Mouse (Mus musculus) bone marrow, adult 2 months (tissue): ENCODE measurements around the gene Srd5a1. TPM values are rescaled to one million over a fixed set of nuclear protein-coding genes. Genes with fewer than 3 reads are reported as not detected.

ENCODE experiments used
- H3K27ac ChIP-seq: fragments of 200-500 bp; 2 replicates; pipeline ENCODE4 v1.5.1; 2012; ENCODE audit warnings: low read depth, mild to moderate bottlenecking, control low read depth, inconsistent platforms, low read length; ENCODE audit not compliant: control insufficient read depth, poor library complexity, insufficient read depth
- H3K4me1 ChIP-seq: fragments of 200-500 bp; 2 replicates; pipeline ENCODE4 v1.6.1; 2011; ENCODE audit warnings: low read length; ENCODE audit not compliant: control insufficient read depth, insufficient read depth
- H3K4me3 ChIP-seq: fragments of 200-500 bp; replicated peaks from 2 replicates; pipeline ENCODE3; 2011; ENCODE audit warnings: mild to moderate bottlenecking, low read depth, low read length, control low read depth; ENCODE audit not compliant: control insufficient read depth
- CTCF ChIP-seq: fragments of 200-500 bp; IDR thresholded peaks from 2 replicates; pipeline ENCODE4 v1.5.1; 2011; ENCODE audit warnings: low read length, control low read depth; ENCODE audit not compliant: control insufficient read depth, insufficient read depth
- POLR2A ChIP-seq: fragments of 200-500 bp; IDR thresholded peaks from 2 replicates; pipeline ENCODE4 v1.6.1; 2011; ENCODE audit warnings: low read depth, mild to moderate bottlenecking, control low read depth, low read length, borderline replicate concordance; ENCODE audit not compliant: control insufficient read depth
- WGBS: fragments of 180-500 bp; shearing (Covaris S2); methylation state at CpG from one replicate; pipeline ENCODE4 v1.1.7; 2018; 5-methylcytosine and 5-hydroxymethylcytosine counted together
- polyA plus RNA-seq: library from polyadenylated mRNA; stranded (reverse); fragments of >200 nt; gene quantifications from 2 replicates; pipeline ENCODE4 v1.2.4, GENCODE M21; 2011; ENCODE audit warnings: low replicate concordance; ENCODE audit not compliant: missing spikeins, insufficient read depth, insufficient read length

Gene Srd5a1
- polyA plus RNA-seq, 1 experiment, result 2.7 TPM

GRCm38 (mm10) chr13:69556728-69557127 lies 54.5 kb downstream of the Srd5a1 start:
- no peak for TF ChIP-seq CTCF
- no peak for TF ChIP-seq POLR2A
- H3K4me1 ChIP-seq, result no peaks in the 10 kb centered on the region
- no peak overlapping the region for H3K27ac ChIP-seq
- H3K4me3 ChIP-seq, result no peak overlapping the region

GRCm38 (mm10) chr13:69555957-69556482 lies 55.2 kb downstream of the Srd5a1 start:
- H3K4me3 ChIP-seq, result no peak overlapping the region
- TF ChIP-seq POLR2A (no peak), CTCF (no peak)
- no peaks in the 10 kb centered on the region for H3K4me1 ChIP-seq
- no peak overlapping the region for H3K27ac ChIP-seq
- WGBS, result 79% methylated on average over 6 of the region's 6 CpGs

GRCm38 (mm10) chr13:69555045-69555444 lies 56.2 kb downstream of the Srd5a1 start:
- Histone ChIP-seq H3K4me3 (no peak overlapping the region), H3K27ac (no peak overlapping the region), H3K4me1 (no peaks in the 10 kb centered on the region)
- no peak for TF ChIP-seq POLR2A
- no peak for TF ChIP-seq CTCF
- 27% methylated on average over 8 of the region's 8 CpGs for WGBS

- WGBS, result 76% methylated on average over 9 of the region's 9 CpGs
- TF ChIP-seq POLR2A (no peak), CTCF (no peak)
Measured at GRCm38 (mm10) chr13:69554255-69554654, 57.0 kb downstream of the Srd5a1 start.

GRCm38 (mm10) chr13:69553024-69553423 lies 58.2 kb downstream of the Srd5a1 start:
- no peak for TF ChIP-seq POLR2A
- peak; percentile 86 for TF ChIP-seq CTCF
- Histone ChIP-seq H3K4me3 (no peak overlapping the region), H3K4me1 (no peaks in the 10 kb centered on the region), H3K27ac (no peak overlapping the region)
- WGBS, result 18% methylated on average over 5 of the region's 5 CpGs

More at GRCm38 (mm10) chr13:69554255-69554654, 57.0 kb downstream of the Srd5a1 start:
- Histone ChIP-seq H3K4me1 (no peaks in the 10 kb centered on the region), H3K27ac (no peak overlapping the region), H3K4me3 (no peak overlapping the region)

GRCm38 (mm10) chr13:69550831-69551230 lies 60.4 kb downstream of the Srd5a1 start:
- Histone ChIP-seq H3K4me1 (no peaks in the 10 kb centered on the region), H3K4me3 (no peak overlapping the region), H3K27ac (no peak overlapping the region)
- 79% methylated on average over 2 of the region's 2 CpGs for WGBS
- no peak for TF ChIP-seq POLR2A
- no peak for TF ChIP-seq CTCF

GRCm38 (mm10) chr13:69549980-69550379 lies 61.3 kb downstream of the Srd5a1 start:
- no peak overlapping the region for H3K27ac ChIP-seq
- H3K4me3 ChIP-seq, result no peak overlapping the region
- no peak for TF ChIP-seq POLR2A
- TF ChIP-seq CTCF, result no peak
- no peaks in the 10 kb centered on the region for H3K4me1 ChIP-seq
- 49% methylated on average over 8 of the region's 8 CpGs for WGBS

GRCm38 (mm10) chr13:69547488-69548180 lies 63.6 kb downstream of the Srd5a1 start:
- TF ChIP-seq CTCF (no peak), POLR2A (no peak)
- 77% methylated on average over 16 of the region's 16 CpGs for WGBS
- Histone ChIP-seq H3K4me3 (no peak overlapping the region), H3K4me1 (no peaks in the 10 kb centered on the region), H3K27ac (no peak overlapping the region)
